Mouse (Mus musculus) urinary bladder, adult 2 months (tissue): ENCODE measurements at regions not wholly inside any gene's neighbourhood (a gene's known extent, or its start where the extent isn't known, plus 50 kb on each side); places are given as distances from the start of the nearest gene placed in this dataset.
A peak's percentile ranks its signal among the peaks of the same experiment; 100 is the strongest.

Experiments used
- DNase-seq: peaks from one replicate; pipeline ENCODE4 v3.0.0; 2022; ENCODE audit warnings: low spot score

DNA sequence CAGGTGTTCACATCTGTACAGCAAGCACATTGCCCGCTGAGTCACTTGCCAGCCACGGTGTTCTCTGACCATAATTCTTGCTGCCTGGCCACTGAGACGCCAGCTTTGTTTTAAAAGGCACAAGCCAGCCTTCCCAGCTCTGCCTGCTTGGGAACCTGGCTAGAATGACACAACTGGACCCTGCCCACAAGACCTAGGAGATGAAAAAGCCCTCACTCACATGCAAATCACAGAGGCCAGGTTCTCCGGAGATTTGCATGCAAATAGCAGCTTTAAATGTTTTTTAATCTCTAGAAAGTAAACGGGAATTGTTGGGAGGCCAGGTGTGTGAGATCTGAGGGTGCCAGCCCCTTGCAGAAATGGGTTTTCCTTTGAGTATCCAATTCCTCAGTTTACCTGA, 71.9 kb downstream of the 1810010D01Rik start:
- no peak for DNase-seq

DNA sequence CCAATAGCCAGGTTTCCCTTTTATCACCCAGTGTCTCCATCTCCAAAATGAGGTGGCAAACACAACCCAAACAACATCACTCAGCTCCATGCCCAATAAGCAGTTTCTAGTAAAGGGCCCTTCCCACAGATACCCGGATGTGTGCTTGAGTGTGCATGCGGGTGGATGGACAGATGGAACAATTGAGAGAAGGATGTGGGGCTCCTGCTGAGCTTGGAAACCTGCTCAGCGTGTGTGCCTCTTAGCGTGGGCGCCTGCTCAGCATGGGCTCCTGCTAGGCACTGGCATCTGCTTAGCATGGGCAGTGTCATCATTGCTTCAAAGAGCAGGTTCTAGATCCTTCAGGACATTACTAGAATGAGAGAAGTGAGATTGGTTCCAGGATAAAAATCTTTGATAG, 75.4 kb downstream of the 1810010D01Rik start:
- no peak for DNase-seq

DNA sequence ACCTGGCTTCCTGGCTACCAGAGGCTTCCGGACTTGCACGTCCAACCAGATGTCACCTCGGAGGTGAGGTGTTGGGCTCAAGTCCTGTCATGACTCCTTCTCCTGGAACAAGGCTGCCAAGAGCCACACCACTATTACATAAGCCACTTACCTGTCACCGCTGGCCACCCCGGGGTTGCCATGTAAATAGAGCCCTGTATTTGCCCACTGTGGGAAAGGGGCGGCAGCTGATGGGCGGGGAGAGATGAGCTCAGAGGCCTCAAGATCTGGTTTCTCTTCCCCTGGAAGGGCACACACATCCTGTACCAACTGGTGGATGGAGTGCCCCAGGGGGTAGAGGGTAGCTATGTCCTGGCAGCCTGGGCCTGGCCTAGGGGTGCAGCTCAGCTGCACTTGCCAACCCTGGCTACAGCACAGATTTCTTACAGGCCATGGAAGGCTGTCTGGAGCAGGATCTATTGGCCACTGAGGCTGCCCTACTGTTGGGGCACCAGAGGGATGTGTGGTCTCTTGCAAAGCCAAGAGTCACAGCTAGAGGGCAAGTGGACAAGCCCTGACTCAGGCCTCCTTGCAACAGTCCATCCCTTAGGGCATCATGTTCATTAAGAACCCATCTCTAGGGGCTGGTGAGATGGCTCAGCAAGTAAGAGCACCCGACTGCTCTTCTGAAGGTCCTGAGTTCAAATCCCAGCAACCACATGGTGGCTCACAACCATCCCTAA, 76.3 kb downstream of the 1810010D01Rik start:
- no peak for DNase-seq

DNA sequence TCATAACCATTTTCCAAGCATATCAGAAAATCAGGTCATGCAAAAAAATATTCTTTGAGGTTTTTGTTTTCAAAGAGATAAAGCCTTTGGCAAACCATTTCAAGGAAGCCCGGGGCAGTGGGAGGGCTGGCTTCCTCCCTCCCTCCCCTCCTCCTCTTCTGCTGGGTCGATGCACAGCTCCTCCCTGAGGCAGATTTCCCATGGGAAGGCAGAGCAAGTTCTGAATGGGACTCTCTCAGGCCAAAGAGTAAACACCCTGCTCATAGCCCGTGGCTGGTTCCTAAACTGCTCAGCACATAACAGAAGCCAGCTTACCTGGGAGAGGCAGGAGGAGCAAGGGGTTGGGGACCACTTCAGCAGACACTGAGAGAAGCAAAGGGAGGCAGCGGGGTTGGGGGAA, 77.9 kb downstream of the 1810010D01Rik start:
- no peak for DNase-seq

DNA sequence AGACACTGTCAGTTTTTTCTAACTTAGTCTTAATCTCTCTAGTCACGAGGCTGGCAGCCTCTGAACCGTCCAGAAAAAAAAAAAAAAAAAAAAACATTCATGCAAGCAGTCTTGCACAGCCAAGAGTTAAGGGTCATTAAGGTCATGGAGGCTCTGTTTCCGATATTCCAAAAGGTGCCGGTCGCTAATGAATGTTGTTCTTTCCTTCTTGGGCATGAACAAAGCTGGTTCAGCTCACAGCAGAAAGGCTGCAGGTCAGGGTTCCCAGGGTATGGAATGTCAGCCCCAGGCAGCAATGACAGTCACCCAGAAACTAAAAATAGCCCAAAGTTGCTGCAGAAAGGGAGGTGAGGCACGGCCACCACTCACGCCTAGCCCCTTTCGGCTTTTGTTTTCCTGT, 80.3 kb downstream of the 1810010D01Rik start:
- no peak for DNase-seq

DNA sequence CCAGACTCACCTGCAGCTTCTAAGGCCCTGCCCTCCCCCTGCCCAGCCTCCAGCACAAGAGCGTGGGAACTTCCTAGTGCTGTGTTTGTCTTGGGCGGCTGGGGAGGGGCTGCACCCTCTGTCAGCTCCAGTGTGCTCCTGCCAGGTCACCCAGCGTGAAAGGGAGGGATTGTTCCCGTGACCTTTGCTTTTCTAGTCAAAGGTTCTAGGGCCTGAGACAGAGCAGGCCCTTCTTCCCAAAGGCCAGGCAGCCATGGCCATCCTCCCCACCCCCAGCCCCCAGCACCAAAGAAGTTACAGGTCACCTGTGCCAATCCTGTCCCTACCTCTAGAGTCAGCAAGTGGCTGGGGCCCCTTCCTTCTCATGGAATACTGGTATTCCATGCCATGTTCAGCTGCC, 80.7 kb downstream of the 1810010D01Rik start:
- DNase-seq = no peak

DNA sequence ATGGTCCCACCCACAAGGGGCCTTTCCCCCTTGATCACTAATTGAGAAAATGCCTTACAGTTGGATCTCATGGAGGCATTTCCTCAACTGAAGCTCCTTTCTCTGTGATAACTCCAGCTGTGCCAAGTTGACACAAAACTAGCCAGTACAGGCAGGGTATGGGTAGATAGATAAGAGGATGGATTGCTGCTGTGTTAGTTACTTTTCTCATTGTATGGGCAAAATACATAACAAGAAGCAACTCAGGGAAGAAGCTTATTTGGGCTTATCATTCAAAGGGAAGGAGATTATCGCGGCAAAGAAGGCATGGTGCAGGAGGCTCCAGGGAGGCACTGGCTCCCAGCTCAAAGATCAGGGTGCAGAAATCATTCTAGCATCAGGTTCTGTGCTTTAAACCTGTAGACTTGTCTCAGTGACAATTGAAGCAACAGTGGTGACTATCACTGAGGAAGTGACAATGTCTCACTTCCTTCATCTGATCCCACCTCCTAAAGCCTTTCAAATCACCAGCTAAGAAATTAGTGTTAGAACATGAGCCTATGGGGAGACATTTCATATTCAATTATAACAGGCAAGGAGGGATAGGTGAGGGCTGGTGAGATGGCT, 83.8 kb downstream of the 1810010D01Rik start:
- no peak for DNase-seq

DNA sequence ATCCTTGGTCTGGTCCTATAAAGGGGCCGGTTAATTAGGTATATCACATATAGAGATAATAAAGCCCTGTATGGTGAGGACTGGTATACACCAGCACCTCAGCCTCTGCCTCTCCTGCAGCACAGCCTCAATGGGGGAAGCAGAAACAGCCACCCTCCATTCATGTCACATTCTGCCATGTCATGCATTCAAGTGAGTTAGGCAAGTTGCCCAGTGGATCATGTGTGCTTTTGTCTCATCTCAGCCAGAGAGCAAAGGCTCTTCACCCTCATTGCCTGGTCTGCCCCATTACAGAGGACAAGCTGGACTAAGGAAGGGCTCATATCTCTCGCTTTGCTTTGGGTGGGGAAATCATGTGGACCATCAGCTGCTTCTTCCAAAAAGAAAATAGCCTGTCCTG, 85.4 kb downstream of the 1810010D01Rik start:
- no peak for DNase-seq

DNA sequence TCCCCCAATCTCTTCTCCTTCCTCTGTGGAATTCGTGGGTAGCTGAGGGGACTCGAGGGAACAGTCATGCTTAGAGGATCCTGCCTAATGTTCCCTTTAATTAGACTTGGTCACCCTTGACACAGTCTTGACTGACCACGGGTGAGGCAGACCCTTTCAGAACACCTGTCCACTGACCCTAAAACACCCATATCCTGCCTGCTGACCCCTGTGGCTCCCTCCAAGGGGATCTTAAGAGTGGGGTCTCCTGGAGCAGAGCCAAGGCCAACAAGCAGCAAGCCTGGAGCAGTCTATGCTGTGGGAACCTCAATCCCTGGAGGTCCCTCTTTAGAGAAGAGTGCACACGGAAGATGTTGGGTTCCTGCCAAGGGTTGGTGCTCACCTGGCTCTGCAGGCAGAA, 89.5 kb downstream of the 1810010D01Rik start:
- DNase-seq = no peak

DNA sequence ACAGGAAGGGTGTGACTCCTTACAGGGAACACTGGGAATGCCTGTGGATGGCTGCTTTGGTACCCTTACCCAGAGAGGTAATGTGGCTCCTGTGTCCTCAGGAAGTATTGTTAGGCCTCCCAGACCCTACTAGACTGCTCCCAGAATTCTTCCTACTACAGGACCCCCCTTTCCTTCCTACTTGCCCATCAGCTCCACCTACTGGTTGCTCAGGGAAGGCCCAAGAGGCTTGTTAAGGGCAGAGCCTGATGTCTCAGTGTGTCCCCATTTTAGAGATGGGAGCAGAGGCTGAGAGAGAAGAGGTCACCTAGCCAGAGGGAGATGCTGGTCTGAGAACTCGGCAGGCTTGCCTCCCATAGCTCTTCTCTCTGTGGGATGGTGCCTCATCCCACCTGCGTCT, 93.3 kb downstream of the 1810010D01Rik start:
- no peak for DNase-seq

DNA sequence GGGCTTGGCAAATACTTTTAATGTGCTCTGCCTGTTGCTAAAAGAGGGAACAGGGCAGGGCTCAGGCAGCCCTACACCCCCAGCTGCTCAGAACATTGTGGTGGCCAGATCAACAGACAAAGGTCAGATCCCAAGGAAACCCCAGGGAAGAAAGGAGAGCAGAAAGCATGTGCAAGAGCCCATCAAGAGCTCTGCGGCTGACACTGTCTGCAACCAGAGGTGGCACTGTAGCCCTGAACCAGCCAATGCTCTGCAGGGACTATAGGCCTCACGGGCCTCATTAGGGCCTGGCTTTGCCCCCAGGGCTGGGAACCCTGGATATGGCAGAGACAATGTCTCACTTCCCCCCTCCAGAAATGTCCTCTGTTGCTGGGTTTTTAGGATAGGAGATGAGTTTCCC, 93.8 kb downstream of the 1810010D01Rik start:
- DNase-seq = no peak

DNA sequence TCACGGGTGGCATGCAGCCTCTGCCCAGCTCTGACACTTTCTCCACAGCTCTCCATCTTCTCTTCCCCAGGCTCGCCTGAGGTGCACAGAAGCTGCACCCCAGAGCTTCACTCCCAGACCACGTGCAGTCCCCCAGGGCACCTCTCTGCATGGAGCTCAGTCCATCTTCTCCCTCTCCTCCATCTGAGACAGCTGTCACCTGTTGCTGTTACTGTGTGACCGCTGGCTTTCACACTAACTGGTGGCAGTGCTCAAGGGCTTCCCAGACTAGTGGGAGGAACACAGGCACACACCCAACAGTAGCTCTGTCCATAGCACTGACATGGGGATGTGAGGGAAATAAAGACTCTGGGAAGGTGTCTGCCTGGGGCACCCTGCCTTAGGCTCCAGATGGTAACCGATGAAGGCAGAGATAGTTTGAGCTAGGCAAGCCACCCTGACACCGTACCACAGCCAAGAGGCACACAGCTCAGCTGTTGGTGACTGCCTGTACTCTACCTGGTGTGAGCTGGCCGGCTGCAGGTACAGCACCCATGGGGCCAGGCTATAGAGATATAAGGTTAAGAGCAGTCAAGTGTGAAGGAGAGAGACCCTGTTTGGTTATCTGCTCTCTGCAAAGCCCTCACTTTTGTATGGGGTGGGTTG, 94.9 kb downstream of the 1810010D01Rik start:
- DNase-seq = no peak

DNA sequence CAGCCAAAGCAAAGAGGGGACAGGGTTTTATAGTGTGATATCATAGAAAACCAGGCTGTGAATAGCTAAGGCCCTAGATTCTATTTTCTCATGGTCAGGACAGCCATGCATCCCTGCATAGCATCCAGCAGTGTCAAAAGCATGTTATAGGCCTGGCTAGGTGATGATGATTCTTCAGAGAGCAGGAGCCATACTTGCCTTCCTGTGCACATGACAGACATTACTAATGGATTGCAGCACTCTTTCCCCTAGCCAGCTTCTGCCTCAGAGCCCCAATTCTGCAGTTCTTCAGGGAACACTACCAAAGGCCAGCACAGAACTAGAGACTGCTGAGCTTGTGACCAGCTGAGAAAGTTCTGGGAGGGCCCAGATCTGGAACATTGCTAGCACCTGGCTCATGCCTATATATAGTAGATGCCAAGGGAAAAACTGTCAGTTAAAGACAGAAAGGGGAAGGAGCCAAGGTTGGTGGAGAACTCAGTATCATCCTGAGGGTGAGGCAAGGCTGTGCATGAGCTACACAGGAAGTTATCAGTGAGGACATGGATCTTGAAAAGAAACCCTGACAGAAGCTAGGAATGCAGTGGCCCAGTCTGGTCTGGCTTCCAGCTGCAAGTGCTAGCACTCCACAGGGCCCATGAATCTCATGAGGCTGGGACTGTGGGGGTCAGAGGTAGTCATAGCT, 95.6 kb downstream of the 1810010D01Rik start:
- no peak for DNase-seq

DNA sequence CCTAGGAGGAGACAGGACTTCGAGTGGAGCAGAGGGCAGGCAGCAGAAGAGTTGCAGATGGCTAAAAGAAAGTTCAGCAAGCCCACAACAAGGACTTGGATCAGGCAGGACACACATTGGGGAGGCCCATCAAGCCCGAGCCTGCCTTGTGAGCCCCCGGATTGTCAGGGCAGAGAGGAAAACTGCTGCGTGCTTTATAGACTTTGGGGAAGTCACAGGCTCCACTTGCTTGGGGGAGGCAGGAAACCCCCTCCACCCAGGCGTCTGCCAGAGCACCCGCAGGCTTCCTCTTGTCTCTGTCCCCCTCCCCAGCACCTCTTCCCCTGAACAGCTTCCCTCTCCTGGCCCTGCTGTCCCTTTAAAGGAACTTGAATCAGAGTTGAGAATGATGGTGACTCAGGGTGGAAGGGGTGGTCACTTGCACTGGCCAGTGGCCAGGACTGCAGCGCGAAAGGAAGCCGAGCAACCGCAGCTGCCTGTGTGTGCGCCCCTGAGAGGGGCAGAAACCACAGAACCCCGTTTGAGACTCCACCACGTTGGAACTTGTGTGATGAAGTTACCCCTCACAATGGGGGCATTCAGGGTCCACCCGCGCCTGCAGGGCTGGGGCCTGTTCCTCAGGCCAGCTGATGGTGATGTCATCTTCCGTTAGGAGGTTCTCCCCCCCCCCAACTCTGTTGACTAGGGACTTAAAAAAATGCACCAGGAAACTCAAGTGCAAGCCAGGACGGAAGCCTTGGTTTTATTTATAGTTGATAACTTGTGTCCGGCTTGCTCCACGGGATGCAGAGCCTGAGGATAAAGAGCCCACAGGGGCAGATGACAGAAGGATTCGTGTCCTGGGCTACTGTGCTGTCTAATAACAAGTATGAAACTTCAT, 96.4 kb downstream of the 1810010D01Rik start:
- peak; percentile 67 for DNase-seq

DNA sequence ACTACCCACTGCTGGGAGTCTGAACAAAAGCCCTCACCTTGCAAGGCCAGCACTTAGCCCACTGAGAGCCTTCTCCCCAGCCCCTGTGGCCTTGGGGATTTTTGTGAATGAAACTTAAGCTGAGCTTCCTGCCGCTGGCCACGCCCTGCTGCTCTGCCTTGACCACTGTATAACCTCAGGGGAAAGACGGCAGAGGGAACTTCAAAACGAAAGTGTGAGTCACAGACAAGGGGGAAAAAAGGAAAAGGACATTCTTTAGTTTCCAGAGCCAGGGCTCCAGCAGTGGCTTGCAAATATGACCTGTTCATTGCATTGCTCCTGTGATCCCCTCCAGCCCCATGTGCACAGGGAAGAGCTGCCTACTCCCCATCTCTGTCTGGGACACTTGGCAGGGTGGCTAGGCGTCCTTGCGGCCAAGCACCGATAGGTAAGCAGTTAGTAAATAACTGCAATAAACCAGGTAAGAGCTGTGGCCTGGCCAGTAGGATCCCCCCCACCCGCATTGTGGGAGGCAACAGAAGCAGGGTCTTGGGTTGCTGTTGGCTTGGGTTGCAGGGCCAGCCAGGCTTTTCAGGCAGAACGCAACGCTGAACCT, 97.2 kb downstream of the 1810010D01Rik start:
- DNase-seq = no peak

DNA sequence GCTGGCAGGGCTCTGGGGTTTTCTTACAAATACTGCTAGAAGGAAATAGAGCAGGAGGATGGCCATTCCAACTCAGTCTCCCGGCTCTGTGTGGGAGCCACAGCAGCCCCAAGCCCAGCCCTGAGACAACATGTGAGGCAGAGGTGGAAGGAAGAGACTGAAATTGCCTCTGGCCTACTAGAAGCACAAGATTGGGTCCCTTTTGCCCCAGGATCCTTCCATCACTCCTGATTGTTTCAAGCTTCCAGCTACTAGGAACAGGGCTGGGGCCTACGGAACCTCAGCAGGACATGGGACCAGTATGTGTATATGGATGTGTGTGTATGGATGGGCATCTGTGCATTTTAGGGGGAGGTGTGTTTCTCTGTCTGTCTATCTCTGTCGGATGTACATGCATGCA, 97.9 kb downstream of the 1810010D01Rik start:
- DNase-seq = no peak

DNA sequence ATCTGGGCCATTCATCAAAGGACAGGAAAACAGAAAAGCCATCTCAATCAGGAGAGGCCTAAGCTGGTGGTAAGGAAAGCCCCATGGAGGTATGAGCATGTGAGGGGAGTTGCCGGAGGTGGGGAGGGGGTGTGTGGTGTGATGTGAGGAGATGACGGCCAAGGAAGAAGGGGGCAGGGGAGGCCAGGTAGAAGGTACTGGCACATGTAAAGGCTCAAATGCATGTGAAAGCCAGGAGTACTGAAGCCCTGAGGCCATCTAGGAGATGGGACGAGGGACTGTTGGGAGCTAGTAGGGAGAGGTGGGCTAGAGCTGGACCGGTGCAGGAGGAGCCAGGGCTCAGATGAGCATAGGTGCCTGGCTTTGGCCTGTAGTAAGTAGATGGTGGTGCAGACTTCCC, 98.4 kb downstream of the 1810010D01Rik start:
- no peak for DNase-seq

DNA sequence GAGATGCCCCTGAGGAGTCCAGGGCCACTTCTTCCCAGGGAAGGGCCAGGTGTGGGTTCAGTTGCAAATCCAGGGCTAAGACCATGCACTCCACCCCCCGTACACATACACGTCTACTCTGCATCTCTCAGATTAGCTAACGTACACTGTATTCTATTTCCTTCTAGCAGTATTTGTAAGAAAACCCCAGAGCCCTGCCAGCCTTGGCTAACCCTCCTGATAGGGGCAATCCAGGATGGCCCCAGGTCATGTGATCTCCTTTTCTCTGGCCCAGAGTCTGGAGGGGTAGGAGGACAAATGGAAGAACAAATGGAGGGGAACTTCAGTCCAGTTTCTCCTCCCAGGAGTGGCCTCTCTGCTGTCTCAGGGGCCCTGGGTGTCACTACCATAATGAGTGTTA, 98.9 kb downstream of the 1810010D01Rik start:
- no peak for DNase-seq

DNA sequence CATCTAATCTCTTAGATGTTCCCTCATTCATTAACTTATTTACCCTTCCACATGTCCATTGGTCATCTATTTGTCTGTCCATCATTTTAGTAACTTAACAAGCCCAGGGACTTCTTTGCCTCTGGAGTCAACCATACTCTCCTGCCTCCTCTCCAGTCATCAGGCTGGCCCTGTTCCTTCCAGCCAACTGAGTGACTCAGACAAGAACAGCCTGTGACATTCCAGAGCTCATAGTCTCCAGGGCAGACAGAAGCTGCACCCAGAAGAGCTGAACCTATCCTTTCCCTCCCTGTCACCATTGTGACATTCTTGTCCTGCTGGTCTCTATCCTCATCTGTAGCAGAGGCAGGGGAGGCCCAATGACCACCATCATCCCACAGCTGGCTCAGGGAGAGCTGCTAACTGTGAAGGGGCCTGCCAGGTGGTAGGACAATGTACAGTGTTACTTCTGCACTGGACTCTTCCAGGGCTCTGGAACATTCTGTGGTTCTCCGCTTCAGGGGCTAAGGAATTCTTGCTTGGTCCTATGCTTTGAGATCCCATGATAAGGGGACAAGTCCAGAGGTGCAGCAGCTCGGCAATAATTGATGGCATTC, 100.2 kb downstream of the 1810010D01Rik start:
- no peak for DNase-seq

DNA sequence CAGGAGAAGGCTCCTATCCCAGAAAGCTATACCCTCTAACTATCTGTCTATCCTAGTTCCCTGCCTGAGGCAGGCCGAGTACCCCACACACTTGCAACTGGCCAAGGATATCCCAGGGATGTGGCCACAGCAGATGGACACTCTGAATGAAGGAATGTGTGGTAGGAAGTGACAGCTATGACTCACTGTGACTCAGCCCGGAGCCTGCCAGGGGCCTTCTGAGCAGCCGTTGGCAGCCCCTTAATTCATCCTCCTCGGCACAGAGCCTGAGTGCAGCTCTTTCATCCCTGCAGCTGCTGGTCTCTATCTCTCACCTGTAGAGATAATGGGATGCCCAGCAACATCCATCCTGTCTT, 101.4 kb downstream of the 1810010D01Rik start:
- DNase-seq = no peak
